Mouse (Mus musculus) CH12F3 (cell line): ENCODE data around the gene Cdh23.
"Not testable (repeated sequence)": the region's sequence is repeated elsewhere in the genome, so short reads cannot be mapped to it uniquely, and the experiment has no call there.

Experiments
- in situ Hi-C: fragments of 300-500 bp; cut with MboI; formaldehyde crosslinking; loops from 2 replicates; pipeline ENCODE4 v1.14.3; 2020; ENCODE audit warnings: low sequenced_read_pairs

Cdh23 gene

GRCm38 (mm10) chr10:60712299-60712698, 16.0 kb upstream of the Cdh23 start:
- in situ Hi-C loops = not testable (repeated sequence)

- in situ Hi-C loops = no loop called here
Measured at GRCm38 (mm10) chr10:60708837-60709236, 12.5 kb upstream of the Cdh23 start.

GRCm38 (mm10) chr10:60706268-60706667, 10.0 kb upstream of the Cdh23 start:
- in situ Hi-C loops = no loop called here

GRCm38 (mm10) chr10:60705134-60705533, 8.8 kb upstream of the Cdh23 start:
- in situ Hi-C loops = no loop called here

GRCm38 (mm10) chr10:60697775-60698174, 1.5 kb upstream of the Cdh23 start:
- in situ Hi-C loops = no loop called here

- in situ Hi-C loops = no loop called here
Measured at GRCm38 (mm10) chr10:60696975-60697374, 685 bp upstream of the Cdh23 start.

- in situ Hi-C loops = no loop called here
Measured at GRCm38 (mm10) chr10:60691671-60692390, 4.5 kb downstream of the Cdh23 start.

GRCm38 (mm10) chr10:60690960-60691359, 5.3 kb downstream of the Cdh23 start:
- in situ Hi-C loops = no loop called here

GRCm38 (mm10) chr10:60689396-60689795, 6.9 kb downstream of the Cdh23 start:
- in situ Hi-C loops = no loop called here

GRCm38 (mm10) chr10:60687011-60687776, 9.1 kb downstream of the Cdh23 start:
- in situ Hi-C loops = no loop called here

GRCm38 (mm10) chr10:60686641-60686975, 9.7 kb downstream of the Cdh23 start:
- in situ Hi-C loops = no loop called here

- in situ Hi-C loops = no loop called here
Measured at GRCm38 (mm10) chr10:60685764-60686640, 10.3 kb downstream of the Cdh23 start.

- in situ Hi-C loops = no loop called here
Measured at GRCm38 (mm10) chr10:60678926-60679325, 17.4 kb downstream of the Cdh23 start.

GRCm38 (mm10) chr10:60677319-60677718, 19.0 kb downstream of the Cdh23 start:
- in situ Hi-C loops = no loop called here

GRCm38 (mm10) chr10:60670166-60670565, 26.1 kb downstream of the Cdh23 start:
- in situ Hi-C loops = no loop called here

GRCm38 (mm10) chr10:60668591-60668990, 27.7 kb downstream of the Cdh23 start:
- in situ Hi-C loops = no loop called here

- in situ Hi-C loops = no loop called here
Measured at GRCm38 (mm10) chr10:60660986-60661385, 35.3 kb downstream of the Cdh23 start.

GRCm38 (mm10) chr10:60659450-60660020, 36.8 kb downstream of the Cdh23 start:
- in situ Hi-C loops = no loop called here

GRCm38 (mm10) chr10:60658176-60658575, 38.1 kb downstream of the Cdh23 start:
- in situ Hi-C loops = no loop called here

- in situ Hi-C loops = no loop called here
Measured at GRCm38 (mm10) chr10:60653675-60654074, 42.6 kb downstream of the Cdh23 start.

- in situ Hi-C loops = no loop called here
Measured at GRCm38 (mm10) chr10:60653106-60653505, 43.2 kb downstream of the Cdh23 start.
